In genomic region chr3:41742278-41742934, GRCm38 (mm10) we compare ENCODE assay signal across 7 mouse cellular contexts. TPM values are rescaled to one million over a fixed set of nuclear protein-coding genes. Genes with fewer than 3 reads are reported as not detected.
DNase-seq lines count a peak whose midpoint lies in the region; ATAC-seq lines count a peak whose summit lies in the region.

Sclt1 (minus strand) TSS chr3:41742514.
D3Ertd751e (plus strand) TSS chr3:41742611.

- under 1% methylated on average over 62 of the region's 66 CpGs for WGBS in intestine, embryonic 16.5 days
- WGBS in midbrain, embryonic 11.5 days, result under 1% methylated on average over 65 of the region's 66 CpGs

- intact Hi-C loops in left cerebral cortex, postnatal 36 days (cut with DNase I), result loop anchor here (5.0 kb wide), 1 partner anchor 560 kb away; no protein-coding TSS in a partner anchor

- ATAC-seq in intestine, embryonic 16.5 days, result peak; percentile 100
- peak; percentile 100 for ATAC-seq in midbrain, embryonic 11.5 days (ENCODE audit: low FRiP score)

- H3K9ac ChIP-seq in intestine, embryonic 16.5 days (ENCODE audit: low read depth, low read length), result peak within 1 kb of the TSS; percentile 75
- peak within 1 kb of the TSS; percentile 74 for H3K9ac ChIP-seq in midbrain, embryonic 11.5 days (ENCODE audit: low read length)

- H3K27ac ChIP-seq in intestine, embryonic 16.5 days (ENCODE audit: low read length), result peak within 1 kb of the TSS; percentile 91
- H3K27ac ChIP-seq in midbrain, embryonic 11.5 days (ENCODE audit: low read depth, low read length), result peak within 1 kb of the TSS; percentile 92

- no peaks in the 10 kb centered on the region for H3K27me3 ChIP-seq in intestine, embryonic 16.5 days (replicated peaks; ENCODE audit: control insufficient read depth, insufficient read depth, low read length)
- no peaks in the 10 kb centered on the region for H3K27me3 ChIP-seq in midbrain, embryonic 11.5 days (ENCODE audit: control insufficient read depth, insufficient read depth, low read length)

- peaks cover 3% of the 10 kb centered on the region; the same call in 1 of the 2 replicates for H3K4me1 ChIP-seq in intestine, embryonic 16.5 days (ENCODE audit: control insufficient read depth, insufficient read depth, low read length)
- peaks cover 11% of the 10 kb centered on the region for H3K4me1 ChIP-seq in midbrain, embryonic 11.5 days (ENCODE audit: control insufficient read depth, insufficient read depth, low read length)

- peak within 1 kb of the TSS; percentile 74 for H3K4me3 ChIP-seq in intestine, embryonic 16.5 days (ENCODE audit: low read length)
- peak within 1 kb of the TSS; percentile 57 for H3K4me3 ChIP-seq in midbrain, embryonic 11.5 days (ENCODE audit: low read depth, low read length)

- peak; percentile 96 for DNase-seq in adrenal gland, adult 8-10 months
- DNase-seq in embryo, embryonic 9.5 days (ENCODE audit: extremely low spot score), result peak; percentile 93
- DNase-seq in gastrocnemius, postnatal 4 days (ENCODE audit: low spot score in 2 of 2), result peak; percentile 92 to 97
- DNase-seq in left cerebral cortex, postnatal 36 days (ENCODE audit: low spot score in 2 of 2), result peak; percentile 98
- DNase-seq in midbrain, embryonic 11.5 days (ENCODE audit: low spot score, missing footprints), result peak; percentile 99
- DNase-seq in skeletal muscle tissue, adult 2 months (ENCODE audit: low read depth, low spot score), result peak; percentile 95

- H3K4me2 ChIP-seq in intestine, embryonic 16.5 days (ENCODE audit: low read depth, low read length), result peak within 1 kb of the TSS; percentile 77
- H3K4me2 ChIP-seq in midbrain, embryonic 11.5 days, result peak within 1 kb of the TSS; percentile 58

- H3K36me3 ChIP-seq in intestine, embryonic 16.5 days (ENCODE audit: control insufficient read depth, insufficient read depth, low read length), result no peaks in the 10 kb centered on the region
- no peaks in the 10 kb centered on the region for H3K36me3 ChIP-seq in midbrain, embryonic 11.5 days (ENCODE audit: control insufficient read depth, insufficient read depth, low read length)

- no peaks in the 10 kb centered on the region for H3K9me3 ChIP-seq in intestine, embryonic 16.5 days (ENCODE audit: control insufficient read depth, low read length)
- H3K9me3 ChIP-seq in midbrain, embryonic 11.5 days (ENCODE audit: control insufficient read depth, low read length), result no peaks in the 10 kb centered on the region

RNA-seq across cellular contexts. Expression of gene Sclt1, which starts in this region (rescaled TPM):
- total RNA-seq in adrenal gland, adult 8-10 months (2022), result 10 to 100 TPM in 3 of 4 experiments, 1 to 10 TPM in 1; 7.3 to 17.7 (median 12.4) TPM
- 10 to 100 TPM; 11.9 to 13.5 TPM for total RNA-seq in gastrocnemius, postnatal 4 days (2021)
- polyA plus RNA-seq in intestine, embryonic 16.5 days (2015; fragmentation: Nextera tagmentation; extraction: Ambion mirVana), result 10.4 and 10.6 TPM in 2 replicates
- 10 to 100 TPM; 13.0 to 21.4 TPM for total RNA-seq in left cerebral cortex, postnatal 36 days (2021)
- polyA plus RNA-seq in midbrain, embryonic 11.5 days (2014; fragmentation: Nextera tagmentation; extraction: Ambion mirVana), result 23.8 and 28.2 TPM in 2 replicates

RNA-seq across cellular contexts. Expression of gene D3Ertd751e, which starts in this region (rescaled TPM):
- 10 to 100 TPM; 20.1 to 22.0 (median 20.8) TPM for total RNA-seq in adrenal gland, adult 8-10 months (2022)
- 1 to 10 TPM; 4.5 to 4.7 TPM for total RNA-seq in gastrocnemius, postnatal 4 days (2021)
- polyA plus RNA-seq in intestine, embryonic 16.5 days (2015; fragmentation: Nextera tagmentation; extraction: Ambion mirVana), result 18.0 and 18.3 TPM in 2 replicates
- 10 to 100 TPM; 10.6 to 11.2 TPM for total RNA-seq in left cerebral cortex, postnatal 36 days (2021)
- polyA plus RNA-seq in midbrain, embryonic 11.5 days (2014; fragmentation: Nextera tagmentation; extraction: Ambion mirVana), result 22.3 and 22.4 TPM in 2 replicates

Comparison
In these comparisons a context has a peak if more than half of its experiments do, and no peak if none do; other contexts are left out.
1. Peak in every context shown above with its lines: DNase-seq, ATAC-seq, H3K4me3 ChIP-seq and H3K27ac ChIP-seq.